Mouse (Mus musculus): ENCODE results near the gene Arl10. TPM values are rescaled to one million over a fixed set of nuclear protein-coding genes. Genes with fewer than 3 reads are reported as not detected.
"Not testable (repeated sequence)": the region's sequence is repeated elsewhere in the genome, so short reads cannot be mapped to it uniquely, and the experiment has no call there.

Arl10 gene
- polyA plus RNA-seq, 1 experiment from 2014 or later, result 16.4 TPM

GRCm38 (mm10) chr13:54603501-54603900, 28.7 kb downstream of the Arl10 start:
- no peaks in the 10 kb centered on the region for H3K9me3 ChIP-seq (replicated peaks)
- no peaks in the 10 kb centered on the region for H3K27me3 ChIP-seq
- H3K4me2 ChIP-seq, result no peak overlapping the region
- ATAC-seq (replicated peaks; ENCODE audit: insufficient number of reproducible peaks, insufficient read depth, low FRiP score, low read depth), result no peak
- peaks cover 11% of the 10 kb centered on the region; the same call in 1 of the 2 replicates for H3K36me3 ChIP-seq
- no peak overlapping the region for H3K9ac ChIP-seq
- no peak overlapping the region for H3K27ac ChIP-seq
- no peak overlapping the region for H3K4me3 ChIP-seq
- H3K4me1 ChIP-seq (replicated peaks), result peaks cover under 1% of the 10 kb centered on the region

- H3K4me3 ChIP-seq, result no peak overlapping the region
- peaks cover 8% of the 10 kb centered on the region for H3K4me1 ChIP-seq (replicated peaks)
- no peak for ATAC-seq (replicated peaks; ENCODE audit: insufficient number of reproducible peaks, insufficient read depth, low FRiP score, low read depth)
- no peak overlapping the region for H3K4me2 ChIP-seq
- H3K27me3 ChIP-seq, result no peaks in the 10 kb centered on the region
- peaks cover 5% of the 10 kb centered on the region; the same call in 1 of the 2 replicates for H3K36me3 ChIP-seq
- no peaks in the 10 kb centered on the region for H3K9me3 ChIP-seq (replicated peaks)
- no peak overlapping the region for H3K9ac ChIP-seq
- 66% methylated on average over 4 of the region's 4 CpGs for WGBS
- H3K27ac ChIP-seq, result no peak overlapping the region
Observed at GRCm38 (mm10) chr13:54604221-54604620, 29.4 kb downstream of the Arl10 start.

- H3K9me3 ChIP-seq (replicated peaks), result no peaks in the 10 kb centered on the region
- H3K4me1 ChIP-seq (replicated peaks), result peaks cover 18% of the 10 kb centered on the region
- no peak for ATAC-seq (replicated peaks; ENCODE audit: insufficient number of reproducible peaks, insufficient read depth, low FRiP score, low read depth)
- no peak overlapping the region for H3K27ac ChIP-seq
- H3K4me2 ChIP-seq, result no peak overlapping the region
- WGBS, result 85% methylated on average over 5 of the region's 5 CpGs
- no peak overlapping the region for H3K9ac ChIP-seq
- H3K4me3 ChIP-seq, result no peak overlapping the region
- no peaks in the 10 kb centered on the region for H3K27me3 ChIP-seq
- peaks cover 5% of the 10 kb centered on the region; the same call in 1 of the 2 replicates for H3K36me3 ChIP-seq
Observed at GRCm38 (mm10) chr13:54605426-54605825, 30.6 kb downstream of the Arl10 start.

- Histone ChIP-seq H3K9ac (no peak overlapping the region), H3K36me3 (peaks cover 5% of the 10 kb centered on the region; the same call in 1 of the 2 replicates), H3K27me3 (no peaks in the 10 kb centered on the region), H3K9me3 (replicated peaks) (no peaks in the 10 kb centered on the region), H3K4me1 (replicated peaks) (peaks cover 23% of the 10 kb centered on the region), H3K4me3 (no peak overlapping the region), H3K4me2 (no peak overlapping the region), H3K27ac (no peak overlapping the region)
- no peak for ATAC-seq (replicated peaks; ENCODE audit: insufficient number of reproducible peaks, insufficient read depth, low FRiP score, low read depth)
- 66% methylated on average over 5 of the region's 5 CpGs for WGBS
Observed at GRCm38 (mm10) chr13:54607204-54607603, 32.4 kb downstream of the Arl10 start.

- no peaks in the 10 kb centered on the region for H3K9me3 ChIP-seq (replicated peaks)
- no peak for ATAC-seq (replicated peaks; ENCODE audit: insufficient number of reproducible peaks, insufficient read depth, low FRiP score, low read depth)
- H3K4me3 ChIP-seq, result no peak overlapping the region
- no peaks in the 10 kb centered on the region for H3K27me3 ChIP-seq
- H3K4me2 ChIP-seq, result no peak overlapping the region
- no peak overlapping the region for H3K27ac ChIP-seq
- peaks cover 23% of the 10 kb centered on the region for H3K4me1 ChIP-seq (replicated peaks)
- no peak overlapping the region for H3K9ac ChIP-seq
- H3K36me3 ChIP-seq, result peaks cover 5% of the 10 kb centered on the region; the same call in 1 of the 2 replicates
- 79% methylated on average over 3 of the region's 3 CpGs for WGBS
Observed at GRCm38 (mm10) chr13:54608002-54608401, 33.2 kb downstream of the Arl10 start.

- 0 out of 2 replicates have a peak overlapping the region, but pooled peaks have one; percentile 13 for H3K27ac ChIP-seq
- no peaks in the 10 kb centered on the region for H3K9me3 ChIP-seq (replicated peaks)
- 0 out of 2 replicates have a peak overlapping the region, but pooled peaks have one; percentile 3 for H3K4me3 ChIP-seq
- no peak overlapping the region for H3K9ac ChIP-seq
- no peak for ATAC-seq (replicated peaks; ENCODE audit: insufficient number of reproducible peaks, insufficient read depth, low FRiP score, low read depth)
- peaks cover 5% of the 10 kb centered on the region; the same call in 1 of the 2 replicates for H3K36me3 ChIP-seq
- H3K4me1 ChIP-seq (replicated peaks), result peaks cover 23% of the 10 kb centered on the region
- peak overlapping the region; percentile 7; the same call in 1 of the 2 replicates for H3K4me2 ChIP-seq
- WGBS, result 33% methylated on average over 8 of the region's 8 CpGs
- H3K27me3 ChIP-seq, result no peaks in the 10 kb centered on the region
Observed at GRCm38 (mm10) chr13:54608666-54609065, 33.9 kb downstream of the Arl10 start.

GRCm38 (mm10) chr13:54609301-54609700, 34.5 kb downstream of the Arl10 start:
- Histone ChIP-seq H3K4me2 (peak overlapping the region; percentile 7; the same call in 1 of the 2 replicates), H3K4me1 (replicated peaks) (peaks cover 23% of the 10 kb centered on the region), H3K27ac (no peak overlapping the region), H3K9ac (no peak overlapping the region), H3K36me3 (peaks cover 5% of the 10 kb centered on the region; the same call in 1 of the 2 replicates), H3K4me3 (no peak overlapping the region), H3K27me3 (no peaks in the 10 kb centered on the region), H3K9me3 (replicated peaks) (no peaks in the 10 kb centered on the region)
- ATAC-seq (replicated peaks; ENCODE audit: insufficient number of reproducible peaks, insufficient read depth, low FRiP score, low read depth), result no peak
- WGBS, result 24% methylated on average over 1 of the region's 1 CpGs

- H3K27ac ChIP-seq, result peak overlapping the region; percentile 57
- H3K4me3 ChIP-seq, result peak overlapping the region; percentile 66
- H3K27me3 ChIP-seq, result no peaks in the 10 kb centered on the region
- 0 out of 2 replicates have a peak, but pooled peaks have one; percentile 23 for ATAC-seq (replicated peaks; ENCODE audit: insufficient number of reproducible peaks, insufficient read depth, low FRiP score, low read depth)
- H3K36me3 ChIP-seq, result no peaks in the 10 kb centered on the region
- no peaks in the 10 kb centered on the region for H3K9me3 ChIP-seq (replicated peaks)
- H3K9ac ChIP-seq, result peak overlapping the region; percentile 73
- peak overlapping the region; percentile 83 for H3K4me2 ChIP-seq
- 13% methylated on average over 13 of the region's 13 CpGs for WGBS
- H3K4me1 ChIP-seq (replicated peaks), result peaks cover 23% of the 10 kb centered on the region
Observed at GRCm38 (mm10) chr13:54610613-54610971, 35.8 kb downstream of the Arl10 start.

GRCm38 (mm10) chr13:54610972-54611754, 36.3 kb downstream of the Arl10 start, which contains the start of gene Cltb:
TSS of gene Cltb (minus strand) at chr13:54611344.
- peak within 1 kb of the TSS; percentile 66 for H3K4me3 ChIP-seq
- H3K9ac ChIP-seq, result peak within 1 kb of the TSS; percentile 73
- H3K36me3 ChIP-seq, result no peaks in the 10 kb centered on the region
- H3K27ac ChIP-seq, result peak within 1 kb of the TSS; percentile 57
- H3K9me3 ChIP-seq (replicated peaks), result no peaks in the 10 kb centered on the region
- H3K4me1 ChIP-seq (replicated peaks), result peaks cover 23% of the 10 kb centered on the region
- H3K27me3 ChIP-seq, result no peaks in the 10 kb centered on the region
- WGBS, result under 1% methylated on average over 66 of the region's 66 CpGs
- ATAC-seq (replicated peaks; ENCODE audit: insufficient number of reproducible peaks, insufficient read depth, low FRiP score, low read depth), result peak; percentile 77
- peak within 1 kb of the TSS; percentile 83 for H3K4me2 ChIP-seq

GRCm38 (mm10) chr13:54613141-54613540, 38.3 kb downstream of the Arl10 start:
- H3K9me3 ChIP-seq (replicated peaks); H3K36me3 ChIP-seq; H3K4me2 ChIP-seq; ATAC-seq (replicated peaks; ENCODE audit: insufficient number of reproducible peaks, insufficient read depth, low FRiP score, low read depth); H3K27ac ChIP-seq; H3K27me3 ChIP-seq; H3K4me3 ChIP-seq; H3K9ac ChIP-seq: not testable (repeated sequence)
- peaks cover 23% of the 10 kb centered on the region for H3K4me1 ChIP-seq (replicated peaks)
- WGBS, result 82% methylated on average over 8 of the region's 8 CpGs

- Histone ChIP-seq H3K9ac (no peak overlapping the region), H3K27ac (no peak overlapping the region), H3K4me1 (replicated peaks) (no peaks in the 10 kb centered on the region), H3K27me3 (no peaks in the 10 kb centered on the region), H3K4me2 (no peak overlapping the region), H3K36me3 (no peaks in the 10 kb centered on the region), H3K4me3 (no peak overlapping the region), H3K9me3 (replicated peaks) (no peaks in the 10 kb centered on the region)
- WGBS, result 74% methylated on average over 8 of the region's 8 CpGs
- ATAC-seq (replicated peaks; ENCODE audit: insufficient number of reproducible peaks, insufficient read depth, low FRiP score, low read depth), result no peak
Observed at GRCm38 (mm10) chr13:54616307-54616706, 41.5 kb downstream of the Arl10 start.

All from heart, embryonic 15.5 days (tissue).